Mouse (Mus musculus) kidney, adult 10 weeks (tissue): ENCODE measurements around the gene Gm8362. TPM values are rescaled to one million over a fixed set of nuclear protein-coding genes. Genes with fewer than 3 reads are reported as not detected.

Experiments used
- polyA plus RNA-seq: library from polyadenylated mRNA; stranded (reverse); fragments of 350-450 nt; fragmentation: Illumina TruSeq; extraction: RNeasy Lipid Tissue Mini Kit (QIAGEN cat#74804); gene quantifications from one replicate; pipeline ENCODE4 v1.2.3, GENCODE M21; 2014; ENCODE audit warnings: low read depth, low replicate concordance

The Gm8362 gene
- not detected for polyA plus RNA-seq

GRCm38 (mm10) chr14:6774311-6774710 is at the start of gene Gm8362:
TSS of gene Gm8362 (minus strand) at chr14:6774411.

GRCm38 (mm10) chr14:6742232-6742631 is 32.0 kb downstream of the Gm8362 start, which contains the start of gene Gm3636:
TSS of gene Gm3636 (minus strand) at chr14:6742332.

GRCm38 (mm10) chr14:6720151-6720550 is 54.1 kb downstream of the Gm8362 start, which contains the start of gene Gm8050:
TSS of gene Gm8050 (minus strand) at chr14:6720251.

Other genes with a start within 250 kb of the Gm8362 start
- not detected for gene Gm8356, start 237.1 kb downstream of the Gm8362 start, polyA plus RNA-seq
- not detected for gene Gm3629, start 183.8 kb downstream of the Gm8362 start, polyA plus RNA-seq
- gene Gm3460, start 152.0 kb downstream of the Gm8362 start, polyA plus RNA-seq: not detected
- gene Gm10251, start 90.2 kb downstream of the Gm8362 start, polyA plus RNA-seq: not detected
- not detected for gene Gm8050, start 54.2 kb downstream of the Gm8362 start, polyA plus RNA-seq
- 1.7 TPM for gene Gm3636, start 32.1 kb downstream of the Gm8362 start, polyA plus RNA-seq
- not detected for gene Gm3642, start 65.9 kb upstream of the Gm8362 start, polyA plus RNA-seq
- not detected for gene Gm3667, start 115.6 kb upstream of the Gm8362 start, polyA plus RNA-seq
- gene Gm6356, start 199.4 kb upstream of the Gm8362 start, polyA plus RNA-seq: not detected